Mouse (Mus musculus) adrenal gland, postnatal 14 days (tissue): ENCODE measurements around the gene Bcor. TPM values are rescaled to one million over a fixed set of nuclear protein-coding genes. Genes with fewer than 3 reads are reported as not detected.

Source experiments
- DNase-seq: peaks from one replicate; pipeline ENCODE4 v3.0.0; 2021; ENCODE audit warnings: mixed read lengths
- total RNA-seq: library from RNA; stranded (reverse); gene quantifications from 2 replicates; pipeline ENCODE4 v1.2.3, GENCODE M21; 2021

Bcor gene
- total RNA-seq, 1 experiment from 2014 or later: 18.6 TPM

DNA sequence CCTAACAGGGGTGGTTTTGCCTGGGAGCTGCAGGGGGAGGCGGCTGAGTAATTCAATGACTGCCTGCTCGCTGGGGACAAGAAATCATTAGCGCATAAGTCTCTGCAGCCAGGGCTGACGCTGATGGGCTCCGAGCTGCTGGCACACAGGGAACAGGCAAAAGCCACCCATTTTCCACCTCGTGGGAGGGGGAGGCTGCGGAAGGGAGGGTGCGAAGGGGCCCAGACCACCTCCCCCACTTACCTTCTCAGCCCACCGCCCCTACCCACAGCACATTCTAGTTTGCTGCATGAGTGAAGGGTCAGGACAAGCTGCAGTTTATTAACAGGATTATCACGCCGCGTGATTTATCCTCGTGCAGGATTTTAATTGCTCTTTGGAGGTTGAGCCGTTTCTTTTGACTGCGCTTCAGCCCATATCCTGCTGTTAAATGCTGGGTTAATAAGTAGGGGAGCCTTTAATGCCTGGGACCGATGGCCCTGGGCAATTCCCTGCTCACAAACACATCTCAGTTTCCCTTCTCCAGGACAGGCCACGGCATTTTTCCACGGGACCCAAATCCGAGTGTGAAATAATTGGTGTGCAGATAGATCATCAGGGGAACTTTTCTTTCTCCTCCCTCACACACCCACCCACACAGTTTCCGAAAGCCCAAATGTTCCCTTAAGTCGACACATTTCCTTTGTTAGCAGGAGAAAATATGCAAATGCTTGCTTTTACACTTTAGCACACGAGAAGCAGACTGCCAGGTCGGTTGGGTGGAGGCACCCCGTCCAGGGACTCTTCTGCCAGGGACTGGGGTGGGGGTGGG lies 97.8 kb downstream of the Bcor start:
- DNase-seq: no peak

DNA sequence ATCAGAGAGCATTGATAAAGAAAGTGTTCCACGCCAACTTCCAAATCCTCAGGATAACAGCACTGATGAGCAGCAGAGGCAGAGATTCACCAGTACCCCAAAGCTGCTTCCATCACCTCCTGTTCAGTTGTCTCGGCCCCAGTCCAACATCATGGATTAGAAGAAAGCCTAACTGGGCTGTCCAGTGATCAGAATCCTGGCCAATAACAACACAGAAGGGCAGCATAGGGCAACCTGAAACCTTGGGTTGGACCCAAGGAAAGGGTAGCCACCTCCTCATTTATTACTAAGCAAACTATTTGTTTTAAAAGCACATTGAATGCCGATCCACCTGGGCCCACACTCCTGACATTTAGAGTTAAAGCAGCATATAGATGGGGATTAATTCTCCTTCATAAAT lies 99.3 kb downstream of the Bcor start:
- DNase-seq: no peak

DNA sequence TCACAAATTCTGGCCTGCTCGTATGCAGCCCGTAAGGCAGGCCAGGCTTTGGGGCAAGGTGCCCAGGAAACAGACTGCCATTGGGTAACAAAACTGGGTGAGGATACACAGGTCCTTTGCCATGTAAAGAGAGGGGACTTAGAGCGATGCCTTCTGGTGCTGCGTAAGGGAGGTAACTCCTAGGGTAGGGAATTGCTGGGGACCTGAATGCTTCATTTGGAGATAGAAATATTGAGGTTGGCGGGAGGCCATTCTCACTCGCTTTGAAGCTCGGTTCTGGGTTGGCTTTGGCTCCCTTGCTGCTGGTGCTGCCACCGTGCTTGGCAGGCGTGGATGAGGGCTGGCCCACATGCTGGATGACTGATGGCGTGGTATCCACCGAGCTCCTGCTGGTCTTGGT lies 102.9 kb downstream of the Bcor start:
- DNase-seq: peak; percentile 31

- DNase-seq: no peak
Measured at GRCm38 (mm10) chrX:12053315-12053914, 106.7 kb downstream of the Bcor start.

DNA sequence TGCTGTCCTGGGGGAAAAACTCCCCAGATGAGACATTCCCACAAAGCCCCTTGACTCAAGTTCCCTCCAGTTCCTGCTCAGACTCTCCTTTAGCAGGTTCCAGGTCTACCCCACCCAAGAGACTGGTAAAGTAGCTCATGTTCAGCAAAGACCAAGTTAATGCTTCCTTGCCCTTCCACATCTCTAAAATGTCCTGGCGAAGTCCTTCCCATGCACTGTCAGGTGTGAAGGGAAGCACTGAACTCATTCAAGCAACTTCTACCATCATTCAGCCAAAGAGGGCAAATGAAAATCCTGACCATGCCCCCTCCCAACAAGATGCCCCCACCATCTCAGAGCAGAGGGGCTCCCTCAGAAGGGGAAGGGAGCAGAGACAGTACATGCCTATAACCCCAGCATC lies 107.5 kb downstream of the Bcor start:
- DNase-seq: no peak

DNA sequence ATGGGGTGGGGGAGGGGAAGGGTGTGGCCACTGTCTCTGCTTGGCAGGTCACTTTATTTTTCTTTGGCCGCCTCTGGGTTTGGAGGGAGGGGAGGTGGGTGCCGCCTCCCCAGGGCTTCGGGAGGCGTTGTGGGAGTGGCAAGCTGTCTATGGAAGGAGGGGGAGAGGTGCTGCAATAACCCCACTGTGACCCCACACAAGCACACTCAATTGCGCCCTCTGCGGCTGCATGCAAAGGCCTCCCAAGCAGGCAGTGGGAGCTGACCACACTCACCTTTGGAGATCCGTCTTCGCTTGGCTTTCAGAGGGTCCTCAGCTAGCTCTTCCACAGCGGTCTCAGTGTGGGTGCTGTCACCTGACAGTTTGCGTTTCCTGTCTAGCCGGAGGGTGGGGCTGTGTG lies 111.4 kb downstream of the Bcor start:
- DNase-seq: no peak

DNA sequence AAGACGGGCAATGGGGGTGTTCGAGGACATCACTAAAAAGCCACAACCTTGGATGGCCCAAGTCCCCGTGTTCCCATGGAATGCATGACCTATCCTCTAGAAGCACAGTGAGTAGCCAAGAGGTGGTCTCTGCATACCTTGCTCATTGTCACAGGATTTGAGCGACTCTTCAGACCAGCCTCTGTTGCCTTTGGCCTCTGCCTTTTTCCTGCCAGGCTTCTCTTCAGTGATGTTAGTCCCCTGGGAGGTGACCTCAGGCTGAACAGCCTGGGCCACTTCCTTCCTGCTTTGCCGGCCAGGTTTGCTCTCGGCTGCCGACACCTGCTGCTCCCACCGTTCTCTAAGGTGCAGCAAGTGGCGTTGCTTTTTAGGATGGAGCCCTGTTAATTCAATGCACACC lies 112.0 kb downstream of the Bcor start:
- no peak for DNase-seq

- peak; percentile 26 for DNase-seq
Measured at GRCm38 (mm10) chrX:12047223-12047911, 112.8 kb downstream of the Bcor start.

DNA sequence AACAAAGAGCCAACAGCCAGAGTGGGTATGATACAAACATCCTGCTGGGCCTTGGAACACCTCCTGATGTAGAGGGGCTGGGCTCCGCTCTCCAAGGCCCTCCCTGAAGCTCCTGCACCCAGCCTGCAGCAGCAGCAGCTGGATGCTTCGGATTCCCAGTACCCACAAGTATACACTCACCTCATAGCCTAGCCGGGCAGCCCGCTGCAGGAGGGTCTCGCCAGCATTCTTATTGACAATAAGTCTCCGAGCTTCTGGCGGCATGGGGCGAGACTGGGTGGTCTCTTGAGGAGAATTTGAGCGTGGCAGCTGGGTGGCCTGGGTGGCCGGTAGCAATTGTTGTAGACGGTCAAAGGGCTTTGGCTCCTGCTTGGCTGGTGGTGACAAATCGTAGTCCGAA lies 113.5 kb downstream of the Bcor start:
- no peak for DNase-seq

GRCm38 (mm10) chrX:12043352-12043751 lies 116.8 kb downstream of the Bcor start:
- DNase-seq: no peak

DNA sequence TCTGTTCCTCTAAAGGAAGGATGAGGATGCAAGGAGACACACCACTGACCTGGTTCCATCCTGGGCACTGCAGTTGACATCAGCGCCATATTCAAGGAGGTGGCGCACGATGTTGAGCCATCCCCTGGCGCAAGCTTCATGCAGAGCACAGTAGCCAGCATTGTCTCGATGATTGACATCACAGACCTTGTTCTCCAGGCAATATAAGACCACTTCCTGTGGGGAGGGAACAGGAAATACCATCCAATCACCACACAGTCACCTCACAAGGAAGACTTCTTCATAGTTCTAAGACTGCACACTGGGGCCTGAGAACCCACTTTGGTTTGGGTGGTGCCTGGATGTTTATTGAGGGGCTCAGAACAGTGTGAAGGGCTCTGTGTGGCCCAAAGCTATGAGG lies 118.7 kb downstream of the Bcor start:
- DNase-seq: no peak

DNA sequence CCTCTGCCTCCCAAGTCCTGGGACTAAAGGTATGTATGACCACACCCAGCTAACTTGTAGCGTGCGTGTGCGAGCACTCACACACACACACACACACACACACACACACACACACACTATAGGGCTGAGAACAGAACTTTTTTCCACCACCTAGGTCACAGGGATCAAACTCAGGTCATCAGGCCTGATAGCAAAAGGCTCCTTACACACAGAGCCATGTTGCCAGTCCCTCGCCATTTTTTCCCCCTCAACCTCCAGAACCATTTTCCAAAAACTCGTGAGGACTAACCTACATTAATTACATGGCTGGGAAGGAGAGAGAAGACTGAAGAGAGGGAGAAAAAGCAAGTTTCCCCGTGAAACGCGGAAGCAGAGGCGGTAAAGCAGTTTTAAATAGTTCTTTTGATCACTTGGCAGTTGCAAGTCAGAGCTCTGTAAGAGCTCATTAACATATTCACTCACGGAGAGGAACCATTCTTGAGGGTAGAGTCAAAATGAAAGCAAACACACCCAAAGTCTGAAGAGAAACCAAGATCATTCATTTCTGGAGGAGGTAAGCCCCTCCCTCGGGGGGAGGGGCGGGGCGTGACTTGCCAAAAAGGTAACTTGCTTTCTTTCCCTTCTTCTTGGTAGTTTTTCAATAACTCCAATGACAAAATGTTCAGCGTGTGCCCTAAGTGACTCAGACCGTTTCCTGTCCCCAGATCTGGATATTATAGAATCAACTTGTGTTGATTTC lies 145.3 kb downstream of the Bcor start:
- no peak for DNase-seq

- no peak for DNase-seq
Measured at GRCm38 (mm10) chrX:12010660-12011059, 149.5 kb downstream of the Bcor start.

DNA sequence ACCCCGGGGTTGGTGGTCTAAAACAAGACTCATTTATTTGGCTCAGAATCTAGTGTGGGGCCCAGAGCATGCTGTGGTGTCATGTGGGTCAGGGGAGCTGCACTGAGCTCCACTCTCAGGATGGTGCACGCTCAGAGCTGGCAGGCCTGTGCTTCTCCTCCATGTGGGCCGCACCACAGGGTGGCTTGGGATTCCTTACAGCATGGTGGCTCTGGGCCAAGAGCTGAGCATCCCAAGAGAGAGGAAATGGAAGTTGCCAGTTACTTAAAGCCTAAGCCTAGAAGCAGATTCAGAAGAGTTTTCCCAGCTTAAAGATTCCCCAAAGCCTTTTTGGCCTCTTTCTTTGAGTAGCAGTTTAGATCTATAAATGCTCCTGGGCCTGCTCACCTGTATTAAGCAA lies 151.1 kb downstream of the Bcor start:
- DNase-seq: no peak

- no peak for DNase-seq
Measured at GRCm38 (mm10) chrX:12007832-12008540, 152.2 kb downstream of the Bcor start.

- peak; percentile 77 for DNase-seq
Measured at GRCm38 (mm10) chrX:12006882-12007753, 153.0 kb downstream of the Bcor start.

DNA sequence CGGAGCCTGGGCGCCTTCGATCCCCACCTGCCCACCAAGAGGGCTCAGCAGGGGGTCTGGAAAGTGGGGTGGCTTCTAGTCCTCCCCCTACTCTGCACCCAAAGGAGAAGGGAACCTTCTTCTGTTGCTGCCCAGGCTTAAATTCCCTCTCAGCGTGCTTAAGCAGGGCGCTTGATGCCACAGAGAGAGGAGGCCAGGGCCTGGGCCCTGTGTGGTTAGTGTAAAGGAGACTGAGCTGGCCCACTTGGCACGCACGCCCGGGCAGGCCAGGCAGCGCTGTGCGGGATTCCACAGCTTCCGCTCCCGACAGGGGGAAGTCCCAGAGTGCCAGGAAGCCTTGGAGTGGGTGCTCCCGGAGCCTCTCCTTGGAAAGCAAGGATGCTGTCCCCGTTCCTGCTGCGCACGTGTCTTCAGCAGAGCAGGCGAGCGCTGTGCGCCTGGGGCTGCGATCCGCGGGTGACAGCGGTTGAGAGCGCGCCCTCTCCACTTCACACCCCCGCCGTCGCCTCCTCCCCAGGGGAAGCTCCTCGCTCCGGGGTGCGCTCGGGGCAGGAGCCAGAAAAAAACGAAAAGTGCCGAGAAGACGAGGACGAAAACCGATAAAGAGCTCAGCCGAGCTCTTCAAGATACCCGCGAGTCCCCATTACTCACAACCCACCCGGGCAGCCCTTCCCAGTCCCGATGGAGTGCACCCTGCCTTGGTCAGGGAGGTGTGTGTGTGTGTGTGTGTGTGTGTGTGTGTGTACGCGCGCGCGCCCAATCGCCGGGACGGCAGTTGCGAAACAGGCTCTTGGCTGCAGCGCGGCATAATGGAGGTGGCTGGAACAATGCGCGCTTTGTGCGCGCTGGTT lies 153.9 kb downstream of the Bcor start:
- DNase-seq: peak; percentile 72

GRCm38 (mm10) chrX:12005181-12006030 lies 154.7 kb downstream of the Bcor start:
- peak; percentile 55 for DNase-seq

- no peak for DNase-seq
Measured at GRCm38 (mm10) chrX:12004416-12004815, 155.7 kb downstream of the Bcor start.
